Mouse (Mus musculus) heart, embryonic 13.5 days (tissue): ENCODE measurements around the gene Ccdc127. TPM values are rescaled to one million over a fixed set of nuclear protein-coding genes. Genes with fewer than 3 reads are reported as not detected.

ENCODE experiments used
- ATAC-seq: fragments of 200-750 bp; cut with Nextera tagmentation; 2 replicates; pipeline ENCODE4 v1.8.0; 2017; ENCODE audit warnings: moderate TSS enrichment; ENCODE audit not compliant: insufficient number of reproducible peaks, low FRiP score, low TSS enrichment; ENCODE audit errors: extremely low read depth
- H3K27ac ChIP-seq: fragments of 300-500 bp; sonication (generic); replicated peaks from 2 replicates; pipeline ENCODE4 v1.5.1; 2015; ENCODE audit warnings: moderate library complexity, mild to moderate bottlenecking, inconsistent platforms
- H3K27me3 ChIP-seq: fragments of 300-500 bp; sonication (generic); replicated peaks from 2 replicates; pipeline ENCODE4 v1.6.1; 2015; ENCODE audit warnings: mild to moderate bottlenecking, inconsistent platforms
- H3K36me3 ChIP-seq: fragments of 300-500 bp; sonication (generic); 2 replicates; pipeline ENCODE4 v1.6.1; 2015; ENCODE audit warnings: mild to moderate bottlenecking, inconsistent platforms
- H3K4me1 ChIP-seq: fragments of 300-500 bp; sonication (generic); 2 replicates; pipeline ENCODE4 v1.6.1; 2015; ENCODE audit warnings: inconsistent platforms
- H3K4me2 ChIP-seq: fragments of 300-500 bp; sonication (generic); 2 replicates; pipeline ENCODE4 v1.6.1; 2015; ENCODE audit warnings: inconsistent platforms, mild to moderate bottlenecking, moderate library complexity
- H3K4me3 ChIP-seq: fragments of 300-500 bp; sonication (generic); 2 replicates; pipeline ENCODE4 v1.5.1; 2015; ENCODE audit warnings: moderate library complexity, mild to moderate bottlenecking, inconsistent platforms
- H3K9ac ChIP-seq: fragments of 300-500 bp; sonication (generic); 2 replicates; pipeline ENCODE4 v1.6.1; 2015; ENCODE audit warnings: inconsistent platforms, mild to moderate bottlenecking, moderate library complexity
- H3K9me3 ChIP-seq: fragments of 300-500 bp; sonication (generic); 2 replicates; pipeline ENCODE4 v1.6.1; 2016; ENCODE audit warnings: inconsistent platforms
- WGBS: fragments of 180-500 bp; shearing (Covaris S2); methylation state at CpG from one replicate; pipeline ENCODE4 v1.1.7; 2015; ENCODE audit warnings: mixed read lengths; 5-methylcytosine and 5-hydroxymethylcytosine counted together
- polyA plus RNA-seq: library from polyadenylated mRNA; unstranded; fragments of >200 nt; fragmentation: Nextera tagmentation; extraction: Ambion mirVana; gene quantifications from 2 replicates; pipeline ENCODE4 v1.2.1, GENCODE M21; 2015

The Ccdc127 gene
- polyA plus RNA-seq = 38.4 and 43.3 TPM in 2 replicates

GRCm38 (mm10) chr13:74349566-74350434, at the start of gene Ccdc127, which contains the start of gene Sdha:
TSS of gene Ccdc127 (plus strand) at chr13:74350309.
TSS of gene Sdha (minus strand) at chr13:74350280.
- Histone ChIP-seq H3K36me3 (peaks cover 23% of the 10 kb centered on the region), H3K9ac (peak within 1 kb of the TSS; percentile 91), H3K4me1 (peaks cover 24% of the 10 kb centered on the region), H3K27me3 (no peaks in the 10 kb centered on the region), H3K9me3 (no peaks in the 10 kb centered on the region), H3K4me3 (peak within 1 kb of the TSS; percentile 77), H3K4me2 (peak within 1 kb of the TSS; percentile 71), H3K27ac (peak within 1 kb of the TSS; percentile 90)
- ATAC-seq = peak; percentile 97
- under 1% methylated on average over 57 of the region's 57 CpGs for WGBS

- peaks cover 41% of the 10 kb centered on the region for H3K36me3 ChIP-seq
- H3K27me3 ChIP-seq = no peaks in the 10 kb centered on the region
- no peak overlapping the region for H3K9ac ChIP-seq
- WGBS = 34% methylated on average over 4 of the region's 4 CpGs
- no peaks in the 10 kb centered on the region for H3K9me3 ChIP-seq
- no peak overlapping the region for H3K4me2 ChIP-seq
- H3K4me1 ChIP-seq = no peaks in the 10 kb centered on the region
- no peak overlapping the region for H3K4me3 ChIP-seq
- no peak for ATAC-seq
- no peak overlapping the region for H3K27ac ChIP-seq
These were observed 49.0 kb upstream of the Ccdc127 start for GRCm38 (mm10) chr13:74300925-74301606.

- H3K4me3 ChIP-seq = no peak overlapping the region
- ATAC-seq = no peak
- H3K4me1 ChIP-seq = no peaks in the 10 kb centered on the region
- peaks cover 46% of the 10 kb centered on the region for H3K36me3 ChIP-seq
- H3K27me3 ChIP-seq = no peaks in the 10 kb centered on the region
- no peak overlapping the region for H3K4me2 ChIP-seq
- H3K9ac ChIP-seq = no peak overlapping the region
- no peaks in the 10 kb centered on the region for H3K9me3 ChIP-seq
- 67% methylated on average over 6 of the region's 6 CpGs for WGBS
- no peak overlapping the region for H3K27ac ChIP-seq
These were observed 48.5 kb upstream of the Ccdc127 start for GRCm38 (mm10) chr13:74301607-74301984.

- H3K9ac ChIP-seq = no peak overlapping the region
- H3K4me1 ChIP-seq = no peaks in the 10 kb centered on the region
- peaks cover 53% of the 10 kb centered on the region for H3K36me3 ChIP-seq
- H3K9me3 ChIP-seq = no peaks in the 10 kb centered on the region
- whole genome bisulfite sequencing = 77% methylated on average over 10 of the region's 10 CpGs
- H3K27ac ChIP-seq = no peak overlapping the region
- ATAC-seq = no peak
- H3K27me3 ChIP-seq = no peaks in the 10 kb centered on the region
- no peak overlapping the region for H3K4me3 ChIP-seq
- no peak overlapping the region for H3K4me2 ChIP-seq
These were observed 47.8 kb upstream of the Ccdc127 start for GRCm38 (mm10) chr13:74302050-74303037.

- H3K27ac ChIP-seq = no peak overlapping the region
- H3K9me3 ChIP-seq = no peaks in the 10 kb centered on the region
- no peak overlapping the region for H3K9ac ChIP-seq
- no peak overlapping the region for H3K4me2 ChIP-seq
- H3K4me3 ChIP-seq = no peak overlapping the region
- 87% methylated on average over 6 of the region's 6 CpGs for WGBS
- no peaks in the 10 kb centered on the region for H3K4me1 ChIP-seq
- peaks cover 82% of the 10 kb centered on the region for H3K36me3 ChIP-seq
- no peak for ATAC-seq
- no peaks in the 10 kb centered on the region for H3K27me3 ChIP-seq
These were observed 44.7 kb upstream of the Ccdc127 start for GRCm38 (mm10) chr13:74305380-74305779.

- no peaks in the 10 kb centered on the region for H3K9me3 ChIP-seq
- 100% methylated on average over 1 of the region's 1 CpGs for WGBS
- no peaks in the 10 kb centered on the region for H3K27me3 ChIP-seq
- no peak overlapping the region for H3K4me3 ChIP-seq
- H3K36me3 ChIP-seq = peaks cover 86% of the 10 kb centered on the region
- H3K9ac ChIP-seq = no peak overlapping the region
- ATAC-seq = no peak
- H3K27ac ChIP-seq = no peak overlapping the region
- H3K4me2 ChIP-seq = no peak overlapping the region
- H3K4me1 ChIP-seq = no peaks in the 10 kb centered on the region
These were observed 44.3 kb upstream of the Ccdc127 start for GRCm38 (mm10) chr13:74305780-74306179.

GRCm38 (mm10) chr13:74314616-74315015, 35.5 kb upstream of the Ccdc127 start:
- 93% methylated on average over 3 of the region's 3 CpGs for WGBS
- Histone ChIP-seq H3K36me3 (peaks cover 50% of the 10 kb centered on the region), H3K9me3 (no peaks in the 10 kb centered on the region)

GRCm38 (mm10) chr13:74316386-74316785, 33.7 kb upstream of the Ccdc127 start:
- H3K9me3 ChIP-seq = no peaks in the 10 kb centered on the region
- H3K36me3 ChIP-seq = peaks cover 51% of the 10 kb centered on the region
- peak overlapping the region; percentile 87 for H3K4me2 ChIP-seq
- peaks cover 15% of the 10 kb centered on the region for H3K4me1 ChIP-seq
- peak overlapping the region; percentile 61; the same call in 1 of the 2 replicates for H3K27ac ChIP-seq
- peak overlapping the region; percentile 90 for H3K9ac ChIP-seq
- 25% methylated on average over 4 of the region's 4 CpGs for WGBS
- H3K27me3 ChIP-seq = no peaks in the 10 kb centered on the region
- no peak for ATAC-seq
- H3K4me3 ChIP-seq = peak overlapping the region; percentile 79

More at GRCm38 (mm10) chr13:74314616-74315015, 35.5 kb upstream of the Ccdc127 start:
- H3K4me2 ChIP-seq = no peak overlapping the region
- no peak overlapping the region for H3K9ac ChIP-seq
- no peak overlapping the region for H3K27ac ChIP-seq
- H3K27me3 ChIP-seq = no peaks in the 10 kb centered on the region
- no peak for ATAC-seq
- H3K4me3 ChIP-seq = no peak overlapping the region
- H3K4me1 ChIP-seq = peaks cover 15% of the 10 kb centered on the region

GRCm38 (mm10) chr13:74316789-74317169, 33.3 kb upstream of the Ccdc127 start:
- H3K9ac ChIP-seq = peak overlapping the region; percentile 90
- ATAC-seq = no peak
- H3K4me1 ChIP-seq = peaks cover 15% of the 10 kb centered on the region
- no peaks in the 10 kb centered on the region for H3K9me3 ChIP-seq
- no peaks in the 10 kb centered on the region for H3K27me3 ChIP-seq
- WGBS = 4% methylated on average over 15 of the region's 15 CpGs
- peak overlapping the region; percentile 87 for H3K4me2 ChIP-seq
- H3K4me3 ChIP-seq = peak overlapping the region; percentile 79
- peak overlapping the region; percentile 61 for H3K27ac ChIP-seq
- peaks cover 51% of the 10 kb centered on the region for H3K36me3 ChIP-seq

- peak within 1 kb of the TSS; percentile 74 for H3K27ac ChIP-seq
- H3K9ac ChIP-seq = peak within 1 kb of the TSS; percentile 90
- H3K27me3 ChIP-seq = no peaks in the 10 kb centered on the region
- peaks cover 53% of the 10 kb centered on the region for H3K36me3 ChIP-seq
- peaks cover 15% of the 10 kb centered on the region for H3K4me1 ChIP-seq
- under 1% methylated on average over 36 of the region's 36 CpGs for WGBS
- peak; percentile 99 for ATAC-seq
- peak within 1 kb of the TSS; percentile 87 for H3K4me2 ChIP-seq
- no peaks in the 10 kb centered on the region for H3K9me3 ChIP-seq
- H3K4me3 ChIP-seq = peak within 1 kb of the TSS; percentile 79
These were observed 32.8 kb upstream of the Ccdc127 start, which contains the start of gene Pdcd6 for GRCm38 (mm10) chr13:74317170-74317849. TSS of gene Pdcd6 (minus strand) at chr13:74317580.
